Mouse (Mus musculus) thymus, adult 2 months (tissue): Measurements from ENCODE around the gene Prickle1. TPM values are rescaled to one million over a fixed set of nuclear protein-coding genes. Genes with fewer than 3 reads are reported as not detected.

Experiments used
- DNase-seq: peaks from one replicate; pipeline ENCODE4 v3.0.0; 2021
- H3K27ac ChIP-seq: fragments of 200-500 bp; 2 replicates; pipeline ENCODE4 v1.5.1; 2012; ENCODE audit warnings: low read length, control low read depth; ENCODE audit not compliant: control insufficient read depth, insufficient read depth
- H3K27me3 ChIP-seq: fragments of 200-500 bp; 2 replicates; pipeline ENCODE4 v1.6.1; 2012; ENCODE audit warnings: mild to moderate bottlenecking, low read length, moderate library complexity, mixed read lengths; ENCODE audit not compliant: control insufficient read depth, insufficient read depth
- H3K36me3 ChIP-seq: fragments of 200-500 bp; 2 replicates; pipeline ENCODE4 v1.6.1; 2012; ENCODE audit warnings: mild to moderate bottlenecking, low read length, moderate library complexity; ENCODE audit not compliant: control insufficient read depth, insufficient read depth
- H3K4me1 ChIP-seq: fragments of 200-500 bp; replicated peaks from 2 replicates; pipeline ENCODE4 v1.6.1; 2012; ENCODE audit warnings: low read length; ENCODE audit not compliant: control insufficient read depth, insufficient read depth
- H3K4me3 ChIP-seq: fragments of 200-500 bp; 2 replicates; pipeline ENCODE4 v1.5.1; 2012; ENCODE audit warnings: mild to moderate bottlenecking, low read length, control low read depth, moderate library complexity; ENCODE audit not compliant: control insufficient read depth, insufficient read depth
- CTCF ChIP-seq: fragments of 200-500 bp; IDR thresholded peaks from 2 replicates; pipeline ENCODE4 v1.5.1; 2012; ENCODE audit warnings: mild to moderate bottlenecking, control low read depth, low read length, moderate library complexity, borderline replicate concordance; ENCODE audit not compliant: control insufficient read depth, poor library complexity, insufficient read depth; ENCODE audit errors: extremely low read depth
- POLR2A ChIP-seq: fragments of 200-500 bp; IDR thresholded peaks from 2 replicates; pipeline ENCODE4 v1.6.1; 2012; ENCODE audit warnings: mild to moderate bottlenecking, low read length, control low read depth, moderate library complexity; ENCODE audit not compliant: control insufficient read depth, poor library complexity, insufficient read depth; ENCODE audit errors: extremely low read depth
- WGBS: fragments of 180-500 bp; shearing (Covaris S2); methylation state at CpG from one replicate; pipeline ENCODE4 v1.1.7; 2018; 5-methylcytosine and 5-hydroxymethylcytosine counted together
- polyA plus RNA-seq: library from polyadenylated mRNA; depleted of rRNA; stranded (reverse); fragments of >200 nt; gene quantifications from 2 replicates; pipeline ENCODE4 v1.2.3, GENCODE M21; 2012

The Prickle1 gene
- polyA plus RNA-seq, 1 experiment, result 9.7 TPM

DNA sequence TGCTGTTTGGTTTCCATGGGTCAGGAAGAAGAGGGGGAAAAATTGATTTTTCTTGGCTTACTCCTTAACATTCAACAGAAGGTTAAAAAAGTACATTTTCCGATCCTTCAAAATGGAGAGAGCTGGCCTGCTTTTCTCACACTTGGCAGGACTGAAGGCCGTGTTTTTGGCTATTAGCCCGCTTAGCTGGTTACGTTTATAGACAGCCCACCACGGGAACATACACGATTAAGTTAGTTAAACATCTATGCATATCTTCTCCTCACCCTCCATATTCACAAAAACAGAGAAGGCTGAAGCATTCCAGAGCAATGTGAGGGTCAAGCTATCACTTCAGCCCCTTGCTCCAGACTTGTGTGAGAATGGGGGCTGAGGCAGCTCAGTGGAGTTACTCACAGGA lies 7.3 kb downstream of the Prickle1 start:
- TF ChIP-seq POLR2A (no peak), CTCF (no peak)
- H3K27me3 ChIP-seq, result no peaks in the 10 kb centered on the region
- DNase-seq, result no peak
- no peak overlapping the region for H3K4me3 ChIP-seq
- H3K36me3 ChIP-seq, result no peaks in the 10 kb centered on the region
- 98% methylated on average over 6 of the region's 6 CpGs for WGBS
- no peak overlapping the region for H3K27ac ChIP-seq
- H3K4me1 ChIP-seq, result peaks cover 6% of the 10 kb centered on the region

- Histone ChIP-seq H3K36me3 (no peaks in the 10 kb centered on the region), H3K27ac (no peak overlapping the region), H3K27me3 (no peaks in the 10 kb centered on the region), H3K4me3 (no peak overlapping the region), H3K4me1 (peaks cover 6% of the 10 kb centered on the region)
- DNase-seq, result no peak
- 93% methylated on average over 8 of the region's 8 CpGs for WGBS
- TF ChIP-seq CTCF (no peak), POLR2A (no peak)
These were observed 8.0 kb downstream of the Prickle1 start for GRCm38 (mm10) chr15:93587660-93588059.

GRCm38 (mm10) chr15:93583051-93583450 lies 12.6 kb downstream of the Prickle1 start:
- 90% methylated on average over 11 of the region's 11 CpGs for WGBS
- Histone ChIP-seq H3K27ac (no peak overlapping the region), H3K4me3 (no peak overlapping the region), H3K4me1 (peaks cover 6% of the 10 kb centered on the region), H3K36me3 (no peaks in the 10 kb centered on the region), H3K27me3 (no peaks in the 10 kb centered on the region)
- DNase-seq, result no peak
- no peak for TF ChIP-seq CTCF
- TF ChIP-seq POLR2A, result no peak

DNA sequence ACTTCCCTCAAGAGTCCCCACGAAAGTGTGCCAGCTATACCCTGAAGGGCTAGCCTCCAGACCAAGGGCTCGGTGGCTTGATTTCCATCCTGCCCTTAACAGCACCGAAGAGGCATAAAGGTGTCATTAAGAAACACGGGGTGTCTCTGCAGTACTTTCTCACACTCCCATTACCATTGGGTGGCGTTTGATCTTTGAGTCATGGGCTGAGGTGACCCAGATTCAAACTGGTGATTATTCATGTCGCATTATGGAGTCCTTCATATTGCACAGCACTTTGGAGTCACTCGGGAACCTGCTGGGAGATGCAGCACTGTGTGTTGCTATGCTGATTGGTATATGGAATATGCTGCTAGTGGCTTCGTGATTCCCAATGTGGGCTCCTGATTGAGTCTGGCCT lies 14.0 kb downstream of the Prickle1 start:
- H3K4me1 ChIP-seq, result peaks cover 6% of the 10 kb centered on the region
- TF ChIP-seq CTCF (no peak), POLR2A (no peak)
- H3K27me3 ChIP-seq, result no peaks in the 10 kb centered on the region
- H3K27ac ChIP-seq, result no peak overlapping the region; the same call in 1 of the 2 replicates
- H3K36me3 ChIP-seq, result no peaks in the 10 kb centered on the region
- WGBS, result 94% methylated on average over 8 of the region's 8 CpGs
- H3K4me3 ChIP-seq, result no peak overlapping the region
- DNase-seq, result no peak

DNA sequence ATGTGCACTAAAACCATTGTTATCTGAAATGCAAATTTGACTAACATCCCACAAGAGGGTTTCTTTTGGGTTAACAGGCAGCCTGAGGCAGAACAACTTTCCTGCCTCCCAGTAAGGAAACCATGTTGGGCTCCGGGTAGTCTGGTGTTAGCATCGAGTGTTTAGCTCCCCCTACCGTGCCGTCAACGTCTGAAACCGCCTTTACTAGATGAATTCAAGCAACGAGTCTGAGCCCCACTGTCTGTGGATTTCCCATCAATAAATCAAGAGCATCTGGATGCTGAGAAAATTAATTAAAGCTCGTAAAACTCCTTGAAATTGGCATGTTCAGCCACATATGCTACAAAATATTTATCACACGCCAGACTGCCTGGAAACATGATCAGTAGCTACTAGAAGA lies 15.8 kb downstream of the Prickle1 start:
- H3K4me3 ChIP-seq, result no peak overlapping the region
- no peaks in the 10 kb centered on the region for H3K36me3 ChIP-seq
- H3K4me1 ChIP-seq, result peaks cover 6% of the 10 kb centered on the region
- H3K27me3 ChIP-seq, result no peaks in the 10 kb centered on the region
- no peak for TF ChIP-seq POLR2A
- no peak for TF ChIP-seq CTCF
- DNase-seq, result peak; percentile 27
- H3K27ac ChIP-seq, result no peak overlapping the region
- WGBS, result 68% methylated on average over 9 of the region's 9 CpGs

- no peaks in the 10 kb centered on the region for H3K27me3 ChIP-seq
- no peak for DNase-seq
- no peaks in the 10 kb centered on the region for H3K36me3 ChIP-seq
- H3K4me1 ChIP-seq, result peaks cover 6% of the 10 kb centered on the region
- WGBS, result 89% methylated on average over 9 of the region's 9 CpGs
- no peak for TF ChIP-seq POLR2A
- TF ChIP-seq CTCF, result no peak
- H3K4me3 ChIP-seq, result no peak overlapping the region
- no peak overlapping the region for H3K27ac ChIP-seq
These were observed 16.6 kb downstream of the Prickle1 start for GRCm38 (mm10) chr15:93579100-93579499.

DNA sequence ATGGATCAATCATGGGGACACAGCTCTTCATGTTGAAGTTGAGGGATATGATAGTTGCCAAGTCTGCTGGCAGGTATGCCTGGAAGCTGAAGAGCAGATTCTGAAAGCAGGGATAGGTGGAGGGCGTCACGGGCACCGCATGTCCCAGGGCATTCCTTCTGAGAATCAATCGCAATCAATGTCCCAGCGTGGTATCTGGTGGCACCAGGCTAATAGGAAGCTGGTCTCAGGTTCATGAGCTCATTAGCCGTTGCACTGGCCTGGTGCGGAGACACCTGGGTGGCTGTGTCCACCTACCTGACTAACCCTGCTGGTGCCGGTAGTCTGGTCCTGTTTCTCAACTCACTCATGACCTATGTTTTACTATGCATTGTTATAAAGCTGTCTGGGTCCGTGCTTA lies 19.3 kb downstream of the Prickle1 start:
- no peaks in the 10 kb centered on the region for H3K36me3 ChIP-seq
- WGBS, result 92% methylated on average over 9 of the region's 9 CpGs
- no peak overlapping the region for H3K4me3 ChIP-seq

More for the DNA sequence above, 19.3 kb downstream of the Prickle1 start:
- TF ChIP-seq CTCF (no peak), POLR2A (no peak)
- DNase-seq, result no peak
- no peak overlapping the region for H3K27ac ChIP-seq
- H3K27me3 ChIP-seq, result no peaks in the 10 kb centered on the region
- H3K4me1 ChIP-seq, result no peaks in the 10 kb centered on the region; the same call in 1 of the 2 replicates
